Mouse (Mus musculus) adrenal gland, adult 2 months (tissue): ENCODE measurements around the gene Ube2q2. TPM values are rescaled to one million over a fixed set of nuclear protein-coding genes. Genes with fewer than 3 reads are reported as not detected.
"Not testable (repeated sequence)": the region's sequence is repeated elsewhere in the genome, so short reads cannot be mapped to it uniquely, and the experiment has no call there.

Experiments used
- DNase-seq: peaks from one replicate; pipeline ENCODE4 v3.0.0; 2021
- polyA plus RNA-seq: library from polyadenylated mRNA; depleted of rRNA; stranded (reverse); fragments of >200 nt; gene quantifications from 2 replicates; pipeline ENCODE4 v1.2.3, GENCODE M21; 2012
- total RNA-seq, 2 experiments: library from RNA; stranded (reverse); gene quantifications; 2 replicates each; pipeline ENCODE4 v1.2.3; 2021

Ube2q2 gene
- total and polyA plus RNA-seq, 3 experiments, result 35.3 to 62.9 (median 52.7) TPM

DNA sequence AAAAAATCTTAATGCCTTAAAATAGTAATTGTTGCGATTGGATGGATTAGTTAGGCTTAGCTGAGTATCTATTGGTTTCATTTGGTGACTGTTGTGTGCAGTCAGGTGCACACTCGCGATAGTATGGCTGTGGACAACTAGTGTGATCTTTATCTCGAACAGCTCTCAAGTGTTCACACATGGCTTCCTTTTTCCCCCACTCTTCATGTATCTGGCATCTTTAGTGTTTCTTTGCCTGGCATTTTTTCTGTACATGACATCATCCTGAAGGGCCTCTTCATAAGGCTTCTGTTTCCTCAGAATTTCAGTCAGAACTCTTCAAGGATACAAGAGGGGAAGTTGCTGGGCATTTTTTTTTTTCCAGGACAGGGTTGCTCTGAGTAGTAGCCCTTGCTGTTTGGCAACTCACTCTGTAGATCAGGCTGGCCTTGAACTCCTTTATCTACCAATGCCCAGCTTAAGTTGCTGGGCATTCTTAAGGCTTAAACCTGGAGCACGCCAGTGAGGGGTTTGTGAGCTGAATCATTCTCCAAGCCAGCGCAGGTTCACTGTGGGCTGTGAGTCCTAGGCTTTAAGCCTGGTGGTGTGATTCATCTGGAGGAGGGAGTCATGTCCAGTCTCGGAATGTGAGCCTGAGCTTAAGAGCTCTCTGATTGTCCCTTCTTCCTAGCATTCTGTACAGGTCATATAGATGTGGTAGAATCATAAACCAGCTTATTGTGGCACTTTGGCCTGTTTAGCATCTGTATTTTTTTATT is 22.2 kb downstream of the Ube2q2 start:
- DNase-seq, result peak; percentile 74

DNA sequence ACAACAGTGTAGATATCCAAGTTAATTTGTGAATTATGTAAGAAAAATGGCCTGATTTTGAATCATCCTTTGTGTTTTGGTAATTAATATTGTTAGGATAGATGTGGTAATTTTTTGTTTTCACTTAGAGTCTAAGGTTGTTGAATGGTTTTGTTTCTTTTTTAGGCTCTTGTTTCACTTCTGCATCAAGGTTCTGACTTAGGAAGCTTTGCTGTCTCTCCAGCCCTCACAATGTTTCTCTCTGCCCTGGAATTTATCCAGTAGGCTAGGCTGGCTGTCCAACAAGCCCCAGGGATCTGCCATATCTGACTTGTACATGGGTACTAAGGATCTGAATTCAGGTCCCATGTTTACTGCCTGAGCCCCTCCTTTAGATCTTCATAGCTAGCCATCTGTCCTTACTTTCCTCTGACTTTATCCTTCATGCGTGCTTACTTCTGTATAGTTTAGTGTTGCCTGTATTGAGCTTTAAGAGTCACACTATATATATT is 23.6 kb downstream of the Ube2q2 start:
- DNase-seq, result no peak

DNA sequence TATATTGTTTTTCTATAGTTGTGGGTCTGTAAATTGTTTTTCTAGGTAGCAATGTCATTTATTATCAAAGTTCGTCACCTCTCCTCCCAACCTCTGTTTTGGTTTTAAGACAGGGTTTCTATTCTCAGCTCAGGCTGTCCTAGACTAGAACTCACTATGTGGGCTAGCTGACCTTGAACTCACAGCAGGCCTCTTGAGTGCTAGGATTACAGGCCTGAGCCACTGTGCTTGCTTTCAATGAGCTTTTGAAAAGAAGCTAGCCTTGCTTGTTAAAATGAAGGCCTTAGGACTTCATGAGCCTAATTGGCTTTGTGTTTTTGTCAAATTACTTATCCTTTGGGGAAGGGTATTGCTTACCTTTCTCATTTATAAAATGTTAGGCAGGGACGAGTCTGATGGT is 25.6 kb downstream of the Ube2q2 start:
- DNase-seq, result no peak

DNA sequence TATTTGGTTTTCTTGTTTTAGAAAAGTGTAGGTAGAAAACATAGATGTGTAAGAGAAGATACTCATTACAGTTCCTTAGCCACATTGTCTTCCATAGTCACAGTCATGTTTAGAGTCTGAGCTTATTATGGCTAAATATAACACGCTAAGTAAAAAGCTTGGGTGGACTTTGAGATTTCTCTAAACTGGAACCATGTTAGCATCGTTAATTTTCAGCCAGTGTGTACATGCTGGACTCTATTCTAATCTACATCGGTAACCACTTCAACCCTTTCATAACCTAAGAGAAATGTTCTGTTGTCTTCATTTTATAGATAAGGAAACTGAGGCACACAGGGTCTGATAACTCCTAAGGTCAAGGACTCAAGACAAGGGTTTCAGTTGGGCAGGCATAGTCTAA is 47.2 kb downstream of the Ube2q2 start:
- no peak for DNase-seq

DNA sequence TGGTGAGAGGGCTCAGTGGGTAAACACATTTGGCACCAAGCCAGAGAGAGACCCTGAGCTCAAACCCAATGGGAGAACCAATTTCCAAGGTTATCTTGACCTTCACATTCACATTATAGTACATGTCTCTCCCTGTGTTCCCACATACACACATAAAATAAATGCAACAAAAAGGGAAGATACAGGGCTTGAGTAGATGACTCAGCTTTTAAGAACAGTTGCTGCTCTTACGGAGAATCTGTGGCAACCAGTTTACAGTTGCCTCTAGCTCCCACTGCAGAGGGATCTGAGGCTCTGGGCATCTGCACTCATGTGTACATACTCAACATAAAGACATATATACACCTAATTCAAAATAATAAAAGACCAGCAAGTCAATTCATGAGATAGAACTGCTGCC is 49.6 kb downstream of the Ube2q2 start:
- no peak for DNase-seq

DNA sequence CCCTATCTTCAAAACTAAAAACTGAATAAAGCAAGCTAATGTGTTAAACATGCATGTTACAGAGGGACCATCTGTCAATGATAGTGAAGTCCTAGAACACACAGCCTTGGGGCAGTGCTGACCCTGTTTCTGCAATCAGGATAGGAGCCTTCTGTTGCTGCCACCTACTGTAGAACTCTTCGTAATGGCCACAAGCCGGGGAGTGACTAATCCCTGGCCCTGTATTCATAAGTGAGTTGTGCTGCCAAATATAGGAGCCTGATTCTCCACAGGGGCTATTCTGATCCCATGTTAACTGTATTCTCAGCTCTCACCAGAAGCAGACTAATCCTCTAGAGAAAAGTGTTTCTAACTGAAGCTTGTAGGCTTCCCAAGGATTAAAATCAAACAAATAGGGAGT is 50.7 kb downstream of the Ube2q2 start:
- DNase-seq, result peak; percentile 66

DNA sequence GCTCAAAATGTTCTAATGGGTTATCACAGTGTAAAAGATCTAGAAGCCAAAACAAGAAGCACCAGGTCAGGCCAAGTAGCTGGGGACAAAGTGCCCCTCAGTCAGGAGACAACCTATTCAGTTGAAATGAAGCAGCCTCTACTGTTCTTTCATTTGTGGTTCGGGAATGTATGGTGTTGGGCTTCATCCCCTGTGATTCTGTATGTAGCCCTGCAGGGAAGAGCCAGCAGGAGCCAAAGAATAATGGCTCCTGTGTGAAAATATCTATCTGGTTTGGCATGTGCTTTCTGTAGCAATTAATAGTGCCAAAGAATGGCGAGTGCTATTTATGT is 59.8 kb downstream of the Ube2q2 start:
- DNase-seq, result no peak

DNA sequence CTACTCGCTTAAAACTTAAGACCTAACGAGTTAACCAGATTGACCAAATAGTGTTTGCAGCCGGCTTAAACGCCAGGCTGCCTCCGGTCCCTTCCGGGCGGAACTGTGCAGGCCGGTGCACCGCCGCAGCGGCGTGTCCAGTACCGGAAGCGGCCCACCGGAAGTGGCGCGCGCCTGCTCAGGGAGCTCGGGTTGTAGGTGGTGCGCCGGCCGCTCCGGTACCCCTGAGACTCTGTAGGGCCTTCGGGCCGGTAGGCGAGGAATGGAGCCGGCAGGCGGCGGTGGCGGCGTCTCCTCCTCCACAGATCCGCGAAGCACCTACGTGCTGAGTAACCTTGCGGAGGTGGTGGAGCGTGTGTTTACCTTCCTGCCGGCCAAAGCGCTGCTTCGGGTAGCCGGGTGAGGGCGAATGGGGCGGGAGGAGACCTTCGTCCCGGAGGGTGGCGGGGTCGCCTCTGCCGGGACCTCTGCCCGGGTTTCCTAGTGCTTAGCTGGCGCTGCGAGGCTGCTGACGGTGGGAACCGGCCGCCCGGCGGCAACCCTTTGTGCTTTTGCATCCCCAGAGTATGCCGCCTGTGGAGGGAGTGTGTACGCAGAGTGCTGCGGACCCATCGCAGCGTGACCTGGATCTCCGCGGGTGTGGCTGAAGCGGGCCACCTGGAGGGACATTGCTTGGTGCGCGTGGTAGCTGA is 60.3 kb downstream of the Ube2q2 start, which contains the start of gene Fbxo22:
TSS of gene Fbxo22 (plus strand) at position 136 of the 692 bp plus-strand sequence.
- peak; percentile 93 for DNase-seq

DNA sequence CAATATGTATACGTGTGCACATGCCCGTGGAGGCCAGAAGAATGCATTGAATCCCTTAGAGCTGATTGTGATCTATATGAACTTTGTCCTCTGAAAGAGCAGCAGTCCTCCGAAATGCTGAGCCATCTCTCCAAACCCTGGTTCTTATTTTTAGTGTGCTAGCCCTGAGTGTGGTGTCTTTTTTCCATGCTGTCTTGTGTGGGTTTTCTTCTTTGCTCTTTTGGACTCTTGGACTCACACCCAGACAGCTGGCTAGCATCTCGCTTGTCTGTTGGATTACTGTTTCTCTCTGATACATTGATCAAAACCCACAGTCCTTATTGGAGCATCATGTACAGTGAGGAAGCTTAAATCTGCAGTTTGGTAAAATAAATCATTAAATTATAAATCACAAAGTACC is 63.0 kb downstream of the Ube2q2 start:
- no peak for DNase-seq

DNA sequence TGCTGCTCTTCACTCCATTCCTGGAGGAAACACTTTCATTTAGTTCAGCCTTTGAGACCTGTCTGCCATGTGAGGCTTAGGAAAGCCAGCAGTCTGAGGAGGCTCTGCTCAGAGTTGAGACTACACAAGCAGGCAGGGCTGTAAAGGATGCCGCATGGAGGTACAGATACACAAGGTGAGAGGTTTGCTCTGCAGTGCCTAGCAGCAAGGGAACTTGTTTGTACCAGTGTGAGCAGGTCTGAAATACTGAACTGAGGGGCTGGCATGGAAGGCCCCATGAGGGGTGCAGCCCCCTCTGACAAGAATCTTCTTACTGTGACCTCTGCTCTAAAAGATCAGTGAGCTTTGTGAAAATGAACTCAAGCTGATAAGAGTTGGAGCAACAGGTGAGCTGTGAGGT is 64.7 kb downstream of the Ube2q2 start:
- no peak for DNase-seq

DNA sequence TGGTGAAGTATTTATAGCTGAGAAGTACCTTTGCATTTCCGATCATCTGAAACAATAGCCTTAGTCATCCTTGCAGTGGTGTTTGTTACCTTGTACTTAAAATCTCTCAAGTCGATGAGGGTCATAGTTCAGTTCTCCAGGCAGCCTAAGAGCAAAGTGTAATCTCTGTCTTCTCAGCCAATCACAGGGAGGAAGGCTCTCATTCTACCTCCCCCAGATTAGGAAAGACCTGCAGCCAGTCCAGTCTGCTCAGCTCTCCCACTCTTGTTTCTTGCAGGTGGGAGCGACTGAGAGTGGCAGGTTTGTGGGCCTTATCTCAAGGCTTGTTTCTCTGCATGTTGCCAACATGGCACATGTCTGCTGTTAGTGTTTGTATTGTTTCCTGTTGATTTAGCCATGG is 66.4 kb downstream of the Ube2q2 start:
- DNase-seq, result no peak

DNA sequence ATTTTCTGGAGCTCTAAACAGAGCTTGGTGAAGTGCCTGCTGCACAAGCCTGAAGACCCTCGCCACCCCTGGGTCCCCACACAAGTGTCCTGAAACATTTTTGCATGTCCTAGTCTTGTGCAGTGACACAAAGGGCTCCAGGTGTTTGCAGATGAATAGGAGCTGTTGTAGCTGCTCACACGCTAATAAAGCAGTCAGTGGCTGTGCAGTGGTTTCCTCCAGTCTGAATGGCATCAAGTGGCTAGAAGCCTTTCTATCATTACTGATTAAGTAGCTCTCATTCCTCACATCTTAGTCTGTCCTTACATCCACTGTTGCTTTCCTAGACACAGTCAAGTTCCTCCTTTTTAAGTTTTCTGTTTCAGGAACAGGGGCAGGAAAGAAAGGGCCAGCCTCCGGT is 67.0 kb downstream of the Ube2q2 start:
- DNase-seq, result no peak

DNA sequence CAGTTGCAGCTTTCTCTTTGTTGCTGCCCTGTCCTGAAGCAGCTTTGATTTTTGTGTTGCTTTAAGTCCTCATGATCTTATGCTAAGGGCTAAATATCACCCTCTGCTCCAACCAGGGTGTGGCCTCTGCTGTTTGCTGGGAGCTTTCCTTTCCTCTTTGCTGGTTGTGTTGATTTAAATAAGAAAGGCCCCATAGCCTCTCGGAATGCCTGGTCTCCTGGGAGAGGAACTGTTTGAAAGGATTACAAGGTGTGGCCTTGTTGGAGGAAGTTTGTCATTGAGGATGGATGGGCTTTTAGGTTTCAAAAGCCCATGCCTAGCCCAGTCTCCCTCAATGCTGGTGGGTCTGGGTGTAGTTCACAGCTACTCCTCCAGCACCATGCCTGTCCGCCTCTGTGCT is 67.4 kb downstream of the Ube2q2 start:
- DNase-seq, result no peak

DNA sequence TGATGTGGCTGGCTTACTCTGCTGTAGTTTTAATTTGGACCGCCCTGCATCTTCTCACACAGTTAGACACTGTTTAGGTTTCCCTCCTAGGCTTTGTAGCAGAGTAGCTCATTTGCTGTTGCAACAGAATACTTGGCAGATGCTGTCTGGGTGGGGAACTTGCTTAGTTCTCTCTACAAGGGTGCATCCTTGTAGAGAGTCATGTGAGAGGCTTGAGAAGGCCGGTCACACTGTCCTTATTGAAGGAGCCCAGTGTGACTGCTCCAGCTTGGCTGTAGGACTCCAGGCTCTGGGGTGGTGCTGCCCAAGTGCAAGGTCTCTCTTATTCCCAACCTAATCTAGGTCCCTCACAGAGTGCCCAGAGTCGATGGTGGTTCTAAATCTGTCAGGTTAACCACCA is 68.7 kb downstream of the Ube2q2 start:
- DNase-seq, result no peak

DNA sequence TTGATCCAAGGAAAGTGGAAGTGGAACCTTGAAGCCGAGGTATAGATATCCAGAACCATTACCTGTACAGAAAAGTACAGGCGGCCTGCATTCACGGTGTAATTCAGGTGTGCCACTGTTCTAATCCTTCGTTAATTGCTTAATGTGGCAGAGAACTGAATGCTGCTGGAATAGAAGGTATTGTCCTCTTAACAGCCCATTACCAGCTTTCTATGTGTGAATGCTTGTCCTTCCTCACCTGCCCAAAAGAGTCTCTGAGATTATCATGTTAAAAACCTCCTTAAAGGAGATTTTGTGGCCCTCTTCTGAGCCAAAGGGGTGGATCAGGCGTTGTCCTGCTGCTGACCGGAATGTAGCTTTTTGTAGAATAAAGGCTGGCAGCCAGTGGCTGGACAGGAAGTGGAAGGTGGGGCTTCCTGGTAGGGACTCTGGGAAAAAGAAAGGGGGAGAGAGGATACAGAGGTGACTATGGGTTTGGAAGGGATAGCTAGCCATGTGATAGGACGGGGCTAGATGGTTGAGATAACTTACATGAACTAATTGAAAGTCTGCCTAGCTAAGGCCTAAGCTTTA is 76.6 kb downstream of the Ube2q2 start:
- DNase-seq, result no peak

DNA sequence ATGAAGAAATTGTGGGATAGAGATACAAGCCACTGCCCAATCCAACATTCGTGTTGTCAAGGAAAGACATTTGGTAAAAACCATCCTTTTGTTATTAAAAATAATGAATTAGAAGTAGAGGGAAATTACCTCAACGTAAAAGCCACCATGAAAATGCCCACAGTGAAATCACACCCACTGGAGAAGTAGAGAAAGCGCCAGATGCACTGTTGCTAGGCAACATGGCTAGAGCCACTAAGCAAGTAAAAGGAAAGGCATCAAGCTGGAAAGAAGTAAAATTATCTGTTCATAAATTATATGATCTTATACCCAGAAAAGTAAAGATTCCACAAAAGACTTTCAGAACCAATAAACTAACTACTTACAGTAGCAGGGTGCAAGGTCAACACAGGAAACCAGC is 77.6 kb downstream of the Ube2q2 start:
- DNase-seq, result no peak

DNA sequence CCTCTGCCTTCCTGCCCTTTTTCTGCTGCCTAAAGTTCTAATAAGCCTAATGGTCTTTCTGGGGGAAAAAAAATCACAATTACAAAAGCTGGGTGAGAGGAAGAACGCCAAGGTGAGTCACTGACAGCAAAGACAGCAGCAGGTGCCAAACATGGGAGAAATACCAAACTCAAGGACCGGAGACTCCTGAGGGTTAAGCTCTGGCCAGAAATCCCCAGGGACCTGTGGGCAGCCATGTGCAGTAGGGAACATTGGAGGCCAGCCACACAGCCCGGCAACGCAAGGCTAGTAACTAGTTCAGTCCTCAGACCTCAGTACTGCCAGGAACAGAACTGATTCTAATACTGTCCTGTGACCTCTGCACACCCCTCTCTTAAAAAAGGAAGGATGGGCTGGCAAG is 79.5 kb downstream of the Ube2q2 start:
- DNase-seq, result peak; percentile 19

DNA sequence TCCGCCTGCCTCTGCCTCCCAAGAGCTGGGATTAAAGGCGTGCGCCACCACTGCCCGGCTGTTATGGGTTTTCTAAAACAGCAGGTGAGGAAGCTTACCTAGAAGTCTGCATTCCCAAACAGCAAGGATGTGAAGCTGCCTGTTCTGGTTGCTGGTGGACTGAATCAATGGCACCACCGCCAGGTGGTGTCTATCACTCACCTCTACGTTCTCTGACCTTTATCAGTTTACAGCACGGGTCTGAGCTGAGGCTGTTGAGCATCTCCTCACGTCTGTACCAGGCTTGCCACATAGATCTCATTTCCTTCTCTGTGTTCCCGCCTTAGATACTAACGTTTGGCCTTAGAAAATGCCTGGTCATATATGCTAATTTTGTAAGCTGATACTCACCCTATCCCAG is 80.4 kb downstream of the Ube2q2 start:
- no peak for DNase-seq

DNA sequence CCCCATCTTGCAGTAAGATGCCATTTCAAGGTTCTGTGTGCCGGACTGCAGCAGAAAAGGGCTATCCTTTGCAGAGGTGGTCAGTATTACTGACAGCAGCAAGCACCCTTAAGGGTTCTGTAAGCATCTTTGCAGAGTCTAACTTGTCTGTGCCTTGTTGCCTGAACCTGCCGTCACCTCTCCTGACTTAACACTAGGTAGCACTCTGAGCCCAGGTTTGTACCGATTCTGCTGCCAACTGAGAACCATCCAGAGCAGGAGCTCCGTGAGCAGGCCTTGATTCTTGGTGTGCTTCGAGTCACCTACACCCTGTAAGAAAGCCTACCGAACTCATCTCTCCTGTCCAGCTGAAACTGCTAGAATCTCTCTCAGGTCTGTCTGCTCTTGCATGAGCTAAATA is 82.9 kb downstream of the Ube2q2 start:
- no peak for DNase-seq

DNA sequence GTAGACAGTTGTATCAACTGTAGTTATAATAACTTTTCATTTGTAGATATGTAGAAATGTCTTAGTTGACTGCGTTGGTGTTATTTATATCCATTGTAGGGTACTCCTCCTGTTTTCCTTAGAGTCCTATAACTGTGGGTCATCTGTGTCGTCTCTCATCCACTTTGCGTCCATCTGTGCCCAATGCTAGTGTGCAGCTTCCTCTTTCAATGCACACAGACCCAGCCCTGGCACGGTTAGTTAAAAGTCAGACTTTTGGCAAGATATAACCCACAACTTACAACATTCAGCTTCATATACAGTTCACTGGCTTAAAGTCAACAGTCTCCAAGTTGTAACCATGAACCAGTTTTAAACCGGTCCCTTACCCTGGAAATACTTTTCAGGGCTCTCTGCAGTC is 83.5 kb downstream of the Ube2q2 start:
- DNase-seq, result no peak

DNA sequence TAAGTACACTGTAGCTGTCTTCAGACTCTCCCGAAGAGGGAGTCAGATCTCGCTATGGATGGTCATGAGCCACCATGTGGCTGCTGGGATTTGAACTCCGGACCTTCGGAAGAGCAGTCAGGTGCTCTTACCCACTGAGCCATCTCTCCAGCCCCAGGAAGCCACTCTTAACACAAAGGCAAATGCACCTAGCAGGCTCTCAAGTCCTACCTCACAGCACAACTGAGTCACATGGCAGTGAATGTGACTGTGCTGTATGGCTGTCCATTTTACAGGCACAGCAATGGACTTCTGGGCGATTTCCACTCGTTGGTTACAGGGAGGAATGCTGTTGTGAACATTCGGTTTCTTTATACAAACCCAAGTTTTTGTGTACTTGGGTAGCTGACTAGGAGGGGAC is 83.9 kb downstream of the Ube2q2 start:
- no peak for DNase-seq

DNA sequence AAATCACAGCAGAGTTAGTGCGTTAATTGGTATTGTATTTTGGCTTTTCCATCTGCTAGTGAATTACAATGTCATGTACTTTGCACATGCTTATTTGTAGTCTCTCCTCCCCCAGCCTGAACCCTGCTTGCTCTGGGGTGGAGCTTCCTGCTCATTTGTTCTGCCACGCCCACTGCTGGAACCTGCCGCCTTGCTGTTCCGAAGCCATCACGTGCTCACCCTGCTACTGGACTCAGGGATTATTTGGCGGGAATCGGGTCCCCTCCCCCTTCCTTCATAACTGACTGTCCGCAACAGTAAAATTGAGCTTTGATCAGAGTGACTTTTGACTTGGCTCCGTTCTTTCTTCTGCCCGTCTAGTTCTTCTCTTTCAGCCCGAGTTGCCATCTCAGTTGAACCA is 84.4 kb downstream of the Ube2q2 start:
- DNase-seq, result not testable (repeated sequence)
